Comparison of ENCODE assay signal across 26 mouse cellular contexts in genomic region chr6:124881821-124882220, GRCm38 (mm10). TPM values are rescaled to one million over a fixed set of nuclear protein-coding genes. Genes with fewer than 3 reads are reported as not detected.
"Had no signal": no experiment of that assay in that cellular context is flagged by ENCODE, and none has a peak within 500 bp of the region (broad histone marks: within the 10 kb centered on the region; RNA-seq: fewer than 3 reads in every experiment).

No protein-coding gene starts in this region.

- H3K4me3 ChIP-seq: gastrocnemius, adult 2 months; heart, embryonic 10.5 days; heart, embryonic 12.5 days; hindbrain, embryonic 10.5 days; hindbrain, embryonic 12.5 days; intestine, embryonic 15.5 days; layer of hippocampus, adult 2 months; limb, embryonic 13.5 days; limb, embryonic 15.5 days had no signal

- ATAC-seq: hindbrain, embryonic 16.5 days; inflammation-experienced regulatory T-cells, adult 6 months; intestine, embryonic 15.5 days; intestine, postnatal 0 days had no signal

- H3K9ac ChIP-seq: heart, embryonic 12.5 days; hindbrain, embryonic 12.5 days; hindbrain, embryonic 14.5 days; intestine, embryonic 15.5 days; limb, embryonic 13.5 days; limb, embryonic 15.5 days; liver, embryonic 14.5 days had no signal

- H3K27me3 ChIP-seq: heart, embryonic 12.5 days; hindbrain, embryonic 12.5 days; intestine, embryonic 15.5 days; limb, embryonic 13.5 days; limb, embryonic 15.5 days had no signal

- H3K4me1 ChIP-seq: intestine, embryonic 15.5 days had no signal

- H3K4me2 ChIP-seq: heart, embryonic 12.5 days; hindbrain, embryonic 12.5 days; hindbrain, embryonic 14.5 days; intestine, embryonic 15.5 days; limb, embryonic 13.5 days; limb, embryonic 15.5 days; liver, embryonic 11.5 days had no signal

- H3K9me3 ChIP-seq: heart, embryonic 10.5 days; heart, embryonic 12.5 days; hindbrain, embryonic 10.5 days; hindbrain, embryonic 12.5 days; intestine, embryonic 15.5 days; limb, embryonic 13.5 days; limb, embryonic 15.5 days had no signal

- DNase-seq: gastrocnemius, adult 2 months; gastrocnemius, postnatal 10 days; gastrocnemius, postnatal 25 days; heart, adult 18-20 months; heart, postnatal 10 days; heart, postnatal 4 days; kidney, adult 8-10 months; kidney, postnatal 10 days; kidney, postnatal 25 days; kidney, postnatal 4 days; left cerebral cortex, postnatal 4 days had no signal

- H3K27ac ChIP-seq: gastrocnemius, adult 2 months; heart, embryonic 10.5 days; hindbrain, embryonic 10.5 days; hindbrain, embryonic 12.5 days; hindbrain, embryonic 14.5 days; intestine, embryonic 15.5 days; layer of hippocampus, adult 2 months; limb, embryonic 13.5 days; limb, embryonic 15.5 days; liver, embryonic 14.5 days had no signal

- H3K36me3 ChIP-seq: heart, embryonic 10.5 days; heart, embryonic 12.5 days; hindbrain, embryonic 10.5 days; hindbrain, embryonic 12.5 days; intestine, embryonic 15.5 days; limb, embryonic 13.5 days; limb, embryonic 15.5 days had no signal

RNA-seq across cellular contexts. Expression of gene Cd4, which starts 6.2 kb away (rescaled TPM):
- total RNA-seq: gastrocnemius, adult 2 months had no signal
- polyA plus RNA-seq: heart, embryonic 12.5 days; hindbrain, embryonic 10.5 days; limb, embryonic 11.5 days; liver, embryonic 11.5 days had no signal

RNA-seq across cellular contexts. Expression of gene Gpr162, which starts 18.0 kb away (rescaled TPM):
- total RNA-seq: gastrocnemius, adult 2 months had no signal
